Mouse (Mus musculus) spleen, embryonic (tissue): ENCODE measurements around the gene Rpl35a.

Source experiments
- CTCF ChIA-PET: fragments of 350-600 bp; sonication (Branson Sonifier 250); formaldehyde crosslinking; loops from one replicate; lab custom pipeline; 2022; lab: Charles Lee

The Rpl35a gene

DNA sequence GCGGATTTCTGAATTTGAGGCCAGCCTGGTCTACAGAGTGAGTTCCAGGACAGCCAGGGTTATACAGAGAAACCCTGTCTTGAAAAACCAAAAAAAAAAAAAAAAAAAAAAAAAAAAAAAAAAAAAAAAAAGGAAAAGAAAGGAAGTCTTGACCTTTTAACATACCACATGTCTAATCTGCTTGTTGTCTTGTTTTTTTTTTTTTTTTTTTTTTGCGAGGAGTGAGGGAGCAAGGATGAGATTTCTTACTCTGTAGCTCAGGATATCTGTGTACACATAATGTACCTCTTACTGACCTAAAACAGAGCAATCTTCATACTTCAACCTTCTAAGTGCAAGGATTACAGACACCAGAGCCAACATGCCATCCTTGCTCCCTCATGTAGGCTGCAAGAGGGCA lies 1.3 kb upstream of the Rpl35a start:
- CTCF ChIA-PET = interaction anchor here (0.6 kb wide), 2 partner anchors 143 to 1345 kb away, joined by 3 to 6 read pairs; no protein-coding TSS in a partner anchor

DNA sequence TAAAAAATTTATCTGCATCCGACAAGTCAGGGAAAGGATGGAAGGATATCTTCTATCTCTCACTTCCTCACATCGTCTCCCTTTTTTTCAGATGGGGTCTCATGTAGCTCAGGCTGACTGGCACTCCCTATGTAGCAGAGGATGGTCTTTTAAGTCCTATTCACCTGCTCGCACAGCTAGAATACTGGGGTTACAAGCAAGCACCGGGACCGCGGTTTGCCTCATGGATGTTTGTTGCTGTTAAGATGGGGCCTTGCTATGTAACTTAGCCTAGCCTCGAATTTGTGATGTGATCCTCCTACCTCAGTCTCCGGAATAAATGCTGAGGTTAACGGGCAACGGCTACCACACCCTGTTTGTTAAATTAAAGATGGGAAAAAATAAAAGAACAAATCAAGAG lies 598 bp upstream of the Rpl35a start:
- CTCF ChIA-PET = interaction anchor here (0.6 kb wide), 2 partner anchors 143 to 1345 kb away, joined by 3 to 6 read pairs; no protein-coding TSS in a partner anchor

DNA sequence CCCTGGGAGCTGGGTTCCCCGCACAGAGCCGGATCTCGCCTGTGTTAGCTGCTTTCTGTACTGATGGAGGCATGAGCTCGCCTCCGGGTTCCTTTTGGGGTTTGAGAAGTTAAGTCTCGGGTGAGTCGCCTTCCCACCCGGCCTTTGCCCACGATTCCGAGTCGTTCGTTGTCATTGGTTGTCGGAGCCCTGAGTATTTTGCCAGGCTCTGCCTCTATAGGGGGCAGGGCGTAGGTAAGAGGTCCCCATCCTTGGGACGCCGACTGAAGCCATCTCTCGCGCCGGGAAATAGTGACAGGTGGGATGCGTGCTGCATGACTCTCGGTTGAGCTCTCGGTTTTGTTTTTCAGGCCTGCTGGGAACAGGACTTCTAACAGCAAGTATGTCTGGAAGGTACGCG lies 533 bp downstream of the Rpl35a start:
- CTCF ChIA-PET = interaction anchor here (1.0 kb wide), 1 partner anchor 12 kb away, joined by 3 read pairs; no protein-coding TSS in a partner anchor

DNA sequence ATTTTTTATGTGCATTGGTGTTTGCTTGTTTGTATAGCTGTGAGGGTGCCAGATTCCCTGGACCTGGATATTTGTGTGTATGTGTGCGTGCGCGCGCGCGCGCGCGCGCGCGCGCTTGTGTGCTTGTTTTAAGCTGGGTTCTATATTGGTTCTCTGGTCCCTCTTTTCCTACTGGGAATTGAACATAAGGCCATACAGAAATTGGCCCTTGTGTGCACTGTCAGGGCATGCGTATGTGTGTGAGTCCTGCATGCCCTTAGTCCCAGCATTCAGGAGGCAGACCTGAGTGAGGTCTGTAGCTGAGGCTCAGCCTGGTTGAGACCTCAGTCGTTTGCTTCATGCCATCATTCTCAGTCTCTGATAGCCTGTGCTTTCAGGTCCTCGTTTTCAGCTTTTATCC lies 1.8 kb downstream of the Rpl35a start:
- CTCF ChIA-PET = no interaction called here

DNA sequence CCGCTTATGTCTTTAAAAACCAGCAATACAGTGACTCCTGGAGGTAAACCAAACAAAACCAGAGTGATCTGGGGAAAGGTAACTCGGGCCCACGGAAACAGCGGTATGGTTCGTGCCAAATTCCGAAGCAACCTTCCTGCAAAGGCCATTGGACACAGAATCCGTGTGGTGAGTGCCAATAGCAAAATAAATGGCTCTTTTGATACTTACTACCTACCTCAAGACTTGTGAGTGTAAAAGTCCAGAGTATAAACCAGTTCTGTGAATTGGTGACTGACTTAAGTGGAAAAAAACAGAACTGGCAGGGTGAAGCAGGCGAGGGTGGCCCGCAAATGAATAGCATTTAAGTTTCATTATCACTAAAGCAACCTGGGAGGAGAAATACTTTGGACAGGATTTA lies 2.4 kb downstream of the Rpl35a start:
- CTCF ChIA-PET = interaction anchor here (0.5 kb wide), 1 partner anchor 14 kb away, joined by 5 read pairs; no protein-coding TSS in a partner anchor

DNA sequence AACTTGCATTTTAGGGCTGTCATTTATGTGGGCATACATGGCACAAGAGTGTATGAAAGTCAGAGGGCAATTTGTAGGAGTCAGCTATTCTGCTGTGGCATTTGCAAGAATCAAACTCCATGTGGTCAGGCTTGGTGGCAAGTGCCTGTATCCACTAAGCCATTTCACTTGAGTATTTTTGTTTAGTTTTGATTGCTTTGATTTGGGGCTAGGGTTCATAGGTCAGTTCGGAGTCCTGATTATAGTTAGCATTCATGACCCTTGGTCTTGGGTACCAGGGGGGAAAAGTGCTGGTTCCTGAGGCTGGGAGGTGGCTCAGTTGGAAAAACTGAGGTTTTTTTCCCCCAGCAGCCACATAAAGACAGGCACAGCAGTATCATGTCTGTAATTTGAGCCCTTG lies 3.2 kb downstream of the Rpl35a start:
- CTCF ChIA-PET = no interaction called here

DNA sequence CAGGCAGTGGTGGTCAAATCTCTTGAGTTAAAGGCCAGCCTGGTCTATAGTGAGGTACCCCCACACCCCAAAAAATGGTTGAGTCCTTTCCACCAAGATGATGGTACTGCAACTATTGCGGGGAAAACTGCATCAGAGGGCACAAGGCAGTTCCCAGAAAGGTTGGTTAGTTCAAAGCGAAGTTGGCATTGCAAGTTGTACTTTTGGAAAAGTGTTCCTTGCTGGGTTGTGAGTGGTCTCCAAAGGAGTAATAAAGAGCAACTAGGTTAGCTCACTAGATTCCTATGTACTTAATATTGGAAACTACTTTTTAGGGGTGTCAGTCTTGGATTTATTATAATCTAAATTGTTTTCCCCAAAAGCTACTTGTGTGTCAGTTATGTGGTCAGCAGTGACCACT lies 4.7 kb downstream of the Rpl35a start:
- CTCF ChIA-PET = interaction anchor here (0.7 kb wide), 2 partner anchors 406 to 587 kb away, joined by 3 to 5 read pairs; no protein-coding TSS in a partner anchor

DNA sequence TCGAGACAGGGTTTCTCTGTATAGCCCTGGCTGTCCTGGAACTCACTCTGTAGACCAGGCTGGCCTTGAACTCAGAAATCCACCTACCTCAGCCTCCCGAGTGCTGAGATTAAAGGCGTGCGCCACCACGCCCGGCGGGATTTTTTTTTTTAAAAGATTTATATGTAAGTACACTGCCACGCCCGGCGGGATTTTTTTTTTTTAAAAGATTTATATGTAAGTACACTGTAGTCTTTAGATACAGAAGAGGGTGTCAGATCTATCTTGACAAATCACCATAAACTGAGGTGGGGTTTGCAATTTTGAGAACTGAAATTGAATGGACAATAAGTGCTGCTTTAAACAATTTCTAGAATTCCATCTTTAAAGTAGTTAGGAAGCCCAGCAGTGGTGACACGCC lies 5.1 kb downstream of the Rpl35a start:
- CTCF ChIA-PET = interaction anchor here (0.5 to 0.7 kb wide), 3 partner anchors 406 to 1023 kb away, joined by 3 to 5 read pairs (median 5); no protein-coding TSS in a partner anchor

DNA sequence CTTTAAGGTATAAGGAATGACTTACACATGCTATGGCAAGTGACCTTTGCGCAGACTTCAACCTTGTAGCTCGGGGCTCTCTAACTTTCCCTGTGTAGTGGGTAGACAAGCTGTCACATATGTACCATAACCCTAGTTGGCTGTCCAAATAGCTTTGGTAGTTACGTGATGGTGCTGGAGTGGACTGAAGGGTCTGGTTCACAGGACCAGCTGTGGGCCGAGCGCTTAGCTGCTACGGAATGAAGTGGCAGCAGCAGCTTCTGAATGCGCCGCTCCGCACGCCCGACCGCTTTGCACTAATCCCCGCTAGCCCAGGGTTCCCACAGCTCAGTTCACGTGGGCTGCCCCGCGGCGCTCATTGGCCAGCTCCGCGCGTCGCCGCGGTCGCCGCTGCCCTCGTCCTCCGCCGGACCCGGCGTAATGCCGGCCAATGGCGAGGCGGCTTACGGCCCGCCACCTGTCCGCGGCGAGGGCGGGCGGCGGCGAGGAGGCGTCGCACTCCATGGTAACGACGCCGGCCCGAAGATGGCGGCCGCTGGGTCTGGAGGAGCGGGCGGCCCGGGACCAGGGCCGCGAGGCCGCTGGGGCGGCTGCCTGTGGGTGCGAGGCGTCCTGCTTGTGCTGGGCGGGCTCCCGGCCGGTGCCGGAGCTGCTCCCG lies 5.9 kb downstream of the Rpl35a start, which contains the start of gene Lmln:
Gene Lmln (plus strand): TSS at position 498 of the 658 bp plus-strand sequence.
- CTCF ChIA-PET = interaction anchor here (0.5 kb wide), 1 partner anchor 1024 kb away, joined by 5 read pairs; no protein-coding TSS in a partner anchor

DNA sequence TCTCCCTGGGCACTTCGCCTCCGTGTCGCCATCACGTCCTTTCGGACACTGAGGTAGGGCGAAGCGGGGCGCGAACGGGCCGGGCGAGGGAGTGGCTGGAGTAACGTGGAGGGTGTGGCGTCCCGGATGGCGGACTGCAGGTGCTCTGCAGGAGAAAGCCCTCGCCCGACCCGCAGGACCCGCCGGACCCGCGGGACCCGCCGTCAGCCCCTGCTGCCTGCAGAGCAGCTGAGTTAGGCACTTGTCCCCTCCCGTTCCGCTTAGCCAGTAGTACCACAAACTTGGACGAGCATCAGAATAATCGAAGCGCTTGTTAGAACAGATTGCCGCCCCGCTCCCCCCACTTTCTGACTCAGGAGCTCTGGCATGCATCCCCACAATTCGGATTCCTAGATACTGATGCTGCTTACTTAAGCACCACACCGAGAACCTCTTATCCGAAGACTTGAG lies 6.5 kb downstream of the Rpl35a start:
- CTCF ChIA-PET = interaction anchor here (0.6 kb wide), 1 partner anchor 19 kb away, joined by 3 read pairs; no protein-coding TSS in a partner anchor

DNA sequence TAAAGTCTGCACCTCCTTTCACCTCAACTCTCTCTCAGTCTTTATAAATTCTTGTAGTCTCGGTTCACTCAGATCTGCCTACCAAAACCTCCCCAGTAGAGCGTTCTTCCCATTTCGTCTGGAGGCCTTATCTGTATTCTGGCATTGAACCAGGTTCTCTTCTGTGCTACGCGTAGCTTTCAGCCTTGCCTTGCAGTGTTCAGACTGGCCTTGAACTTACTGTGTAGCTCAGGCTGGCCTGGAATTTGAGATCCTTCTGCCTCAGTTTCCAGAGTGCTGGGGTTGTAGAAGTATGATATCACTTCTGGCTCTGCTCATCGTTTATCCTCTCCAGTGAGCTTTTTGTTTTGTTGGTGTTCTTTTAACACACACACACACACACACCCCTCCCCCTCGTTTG lies 7.0 kb downstream of the Rpl35a start:
- CTCF ChIA-PET = interaction anchor here (0.6 kb wide), 1 partner anchor 20 kb away, joined by 3 read pairs; no protein-coding TSS in a partner anchor

DNA sequence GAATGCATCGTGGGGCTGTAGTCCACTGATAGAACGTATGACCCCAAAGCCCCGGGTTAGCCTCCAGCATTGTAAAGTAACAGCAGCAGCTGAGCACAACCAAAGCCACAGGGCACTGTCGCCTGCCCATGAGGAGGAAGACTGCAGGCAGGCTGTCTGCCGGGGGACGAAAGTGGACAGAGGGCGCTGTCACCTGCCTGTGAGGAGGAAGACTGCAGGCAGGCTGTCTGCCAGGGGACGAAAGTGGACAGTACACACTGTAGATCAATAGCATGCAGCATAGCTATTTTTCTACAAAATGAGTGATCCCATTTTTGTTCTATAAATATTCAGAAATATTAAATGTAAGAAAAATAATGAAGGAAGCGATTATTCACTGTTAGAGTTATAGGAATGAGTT lies 8.4 kb downstream of the Rpl35a start:
- CTCF ChIA-PET = no interaction called here

DNA sequence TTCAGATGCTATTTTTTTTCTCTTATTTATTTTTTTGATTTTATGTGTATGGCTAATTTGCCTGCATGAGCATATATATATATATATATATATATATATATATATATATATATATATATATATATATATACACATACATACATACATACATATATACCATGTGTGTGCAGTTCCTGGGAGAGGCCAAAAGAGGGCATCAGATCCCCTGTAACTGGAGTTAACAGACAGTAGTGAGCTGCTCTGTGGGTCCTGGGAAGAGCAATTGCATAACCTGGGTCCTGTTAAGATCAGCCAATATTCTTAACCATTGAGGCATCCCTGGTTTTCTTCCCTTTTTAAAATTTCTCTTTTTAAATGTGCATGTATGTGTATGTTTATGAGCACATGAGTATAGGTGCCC lies 14.7 kb downstream of the Rpl35a start:
- CTCF ChIA-PET = no interaction called here

DNA sequence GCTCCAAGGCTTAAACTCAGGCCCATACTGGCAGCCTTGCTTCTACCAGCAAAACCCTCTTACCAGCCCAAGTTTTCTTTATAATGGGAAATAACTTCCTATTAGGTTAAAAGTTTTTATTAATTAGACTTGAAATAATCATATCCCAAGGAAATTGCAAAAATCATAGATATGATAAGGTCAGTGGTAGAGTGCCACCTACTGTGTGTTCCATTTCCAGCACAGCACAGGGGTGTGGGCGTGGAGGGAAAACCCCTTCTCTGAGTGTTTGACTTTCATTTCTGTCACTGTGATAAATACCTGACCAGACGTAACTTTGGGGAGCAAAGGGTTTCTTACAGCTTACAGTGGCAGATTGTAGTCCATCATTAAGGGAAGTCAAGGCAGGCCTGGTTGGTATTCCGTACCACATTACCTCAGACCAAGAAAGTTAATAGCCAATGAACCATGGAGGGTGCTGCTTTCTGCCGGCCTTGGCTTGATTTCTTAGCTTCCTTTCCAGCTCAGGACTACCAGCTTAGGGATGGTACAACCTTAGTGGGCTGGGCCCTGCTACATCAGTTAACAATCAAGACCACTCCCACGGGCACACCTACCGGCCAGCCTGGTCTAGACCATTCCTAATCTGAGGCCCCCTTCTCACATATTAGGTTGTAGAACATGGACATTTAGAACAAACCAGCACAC lies 16.8 kb downstream of the Rpl35a start:
- CTCF ChIA-PET = no interaction called here

DNA sequence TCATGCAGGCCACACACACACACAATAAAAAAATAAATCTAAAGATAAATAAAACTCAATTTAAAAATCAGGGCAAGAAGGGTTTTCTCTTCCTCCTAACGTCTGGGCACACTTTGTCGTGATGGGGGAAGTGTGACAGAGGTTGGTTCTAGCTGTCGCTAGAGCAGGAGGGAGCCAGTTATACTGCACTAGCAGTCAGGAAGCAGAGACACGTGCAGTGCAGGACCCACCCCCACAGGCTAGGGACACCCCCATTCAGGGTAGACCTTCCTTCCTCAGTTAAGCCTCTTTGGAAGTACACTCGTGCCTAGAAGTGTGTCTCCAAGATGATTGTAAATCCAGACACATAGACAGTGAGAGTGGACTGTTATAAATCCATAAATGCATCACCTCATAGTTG lies 18.7 kb downstream of the Rpl35a start:
- CTCF ChIA-PET = no interaction called here

DNA sequence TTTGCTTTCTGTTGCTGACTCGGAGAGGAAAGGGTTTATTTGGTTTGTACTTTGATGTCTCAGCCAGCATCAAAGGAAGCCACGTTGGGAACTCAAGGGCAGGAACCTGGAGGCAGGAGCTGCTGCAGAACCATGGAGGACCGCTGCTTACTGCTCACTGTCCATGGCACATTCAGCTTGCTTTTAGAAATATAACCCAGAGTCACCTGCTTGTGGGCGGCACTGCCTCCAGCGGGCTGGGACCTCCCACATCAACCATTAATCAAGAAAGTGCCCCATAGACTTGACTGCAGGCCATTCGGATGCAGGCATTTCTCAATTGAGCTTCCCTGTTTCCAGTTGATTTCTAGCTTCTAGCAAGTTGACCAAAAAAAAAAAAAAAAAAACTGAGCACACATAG lies 19.8 kb downstream of the Rpl35a start:
- CTCF ChIA-PET = interaction anchor here (0.6 kb wide), 1 partner anchor 680 kb away, joined by 3 read pairs; no protein-coding TSS in a partner anchor

DNA sequence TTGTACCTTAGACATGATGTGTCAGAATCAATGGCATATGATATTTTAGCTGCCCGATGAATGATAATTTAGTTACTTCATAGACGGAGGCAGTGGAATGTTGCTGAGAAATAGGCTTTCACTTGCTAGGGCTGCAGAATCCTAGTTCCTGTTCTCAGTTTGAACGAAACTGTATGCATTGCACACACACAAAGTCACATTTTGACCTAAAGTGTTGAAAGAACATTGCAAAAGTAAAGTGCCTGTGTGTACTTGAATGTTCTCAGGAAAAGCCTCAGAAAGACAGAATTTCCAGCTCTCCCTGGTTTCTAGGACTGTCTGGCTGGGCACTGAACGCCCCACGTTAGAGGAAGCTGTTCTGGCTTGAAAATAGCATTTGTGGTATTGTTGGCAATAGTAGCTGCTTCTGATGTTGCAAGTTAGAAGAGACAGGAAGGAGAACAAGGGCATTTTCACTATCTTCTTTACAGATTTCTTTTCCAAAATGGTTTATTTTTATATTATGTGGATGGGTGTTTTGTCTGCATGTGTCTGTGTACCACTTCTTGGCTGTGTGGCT lies 20.9 kb downstream of the Rpl35a start:
- CTCF ChIA-PET = interaction anchor here (0.8 kb wide), 1 partner anchor 51 kb away, joined by 3 read pairs; no protein-coding TSS in a partner anchor

DNA sequence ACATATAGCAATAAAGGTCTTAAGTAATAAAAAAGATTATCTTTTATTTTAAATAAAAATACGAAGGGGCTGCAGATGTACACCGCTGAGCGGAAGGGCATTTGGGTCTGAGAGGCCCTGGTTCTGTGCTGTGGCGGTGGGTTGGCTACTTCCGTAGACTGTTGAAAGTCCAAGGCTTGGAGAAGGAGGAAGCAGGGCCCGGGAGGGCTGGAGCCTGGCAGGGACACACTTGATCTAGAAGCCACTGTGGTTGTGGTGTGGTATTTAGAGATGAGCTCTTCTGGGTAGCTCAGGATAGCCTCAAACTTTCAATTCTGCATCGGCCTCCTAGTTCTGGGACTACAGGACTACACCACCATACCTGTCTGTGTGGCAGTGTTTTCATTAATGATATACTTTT lies 23.8 kb downstream of the Rpl35a start:
- CTCF ChIA-PET = no interaction called here

DNA sequence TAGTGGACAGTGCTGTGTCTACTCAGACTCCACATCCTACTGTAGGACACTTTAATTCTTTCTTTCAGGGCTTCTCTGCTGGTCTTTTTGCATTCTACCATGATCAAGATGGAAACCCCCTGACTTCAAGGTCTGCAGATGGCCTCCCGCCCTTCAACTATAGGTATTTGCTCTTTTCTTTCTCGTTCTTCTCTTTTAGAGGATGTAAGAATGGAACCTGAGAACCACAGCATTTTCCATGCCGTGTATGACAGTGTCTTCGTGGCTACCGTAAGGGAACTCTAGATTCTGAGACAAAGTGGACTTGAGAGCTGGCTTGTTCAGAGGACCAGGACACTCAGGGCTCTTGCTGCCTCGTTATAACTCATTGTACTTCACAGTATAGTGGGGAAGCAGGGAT lies 26.7 kb downstream of the Rpl35a start:
- CTCF ChIA-PET = no interaction called here

DNA sequence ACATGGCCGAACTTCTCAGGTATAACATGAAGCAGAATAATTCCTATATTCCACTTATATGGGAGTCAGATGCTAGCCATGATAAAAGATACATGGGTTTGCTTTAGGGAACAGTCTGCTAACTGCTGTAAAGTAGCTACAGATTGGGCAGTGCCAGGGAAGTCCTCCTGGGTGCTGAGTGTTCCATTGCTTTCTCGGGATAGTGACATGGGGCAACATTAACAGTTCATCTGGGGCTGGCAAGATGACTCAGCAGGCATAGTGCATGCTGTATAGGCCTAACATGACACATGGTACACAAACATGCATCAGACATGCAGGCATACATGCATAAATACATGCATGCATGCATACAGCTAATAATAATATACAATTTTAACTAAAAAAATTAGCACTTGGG lies 27.7 kb downstream of the Rpl35a start:
- CTCF ChIA-PET = no interaction called here

DNA sequence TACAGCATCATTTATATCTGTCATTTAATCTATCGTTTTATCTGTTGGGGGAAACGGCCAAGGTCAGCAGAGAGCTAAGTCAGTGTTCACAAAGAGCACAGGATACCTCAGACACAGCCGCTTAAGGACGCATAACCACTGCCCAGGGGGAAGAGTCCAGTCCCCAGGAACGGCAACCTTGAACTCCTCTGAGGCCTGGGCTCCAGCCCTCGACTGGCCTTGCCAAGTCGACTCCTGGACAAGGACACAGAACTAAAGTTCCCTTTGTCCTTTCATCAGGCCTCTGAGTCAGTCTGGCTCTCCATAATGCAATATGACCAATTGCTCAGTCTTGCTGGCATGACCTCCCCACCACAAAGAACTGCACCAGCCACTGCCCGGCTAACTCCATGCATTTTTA lies 29.4 kb downstream of the Rpl35a start:
- CTCF ChIA-PET = interaction anchor here (0.7 kb wide), 1 partner anchor 601 kb away, joined by 3 read pairs; no protein-coding TSS in a partner anchor
